Mouse (Mus musculus) lung, embryonic 16.5 days (tissue): Measurements from ENCODE around the gene Krtap6-1. TPM values are rescaled to one million over a fixed set of nuclear protein-coding genes. Genes with fewer than 3 reads are reported as not detected.

ENCODE experiments used
- polyA plus RNA-seq: library from polyadenylated mRNA; unstranded; fragments of >200 nt; fragmentation: Nextera tagmentation; extraction: Ambion mirVana; gene quantifications from 2 replicates; pipeline ENCODE4 v1.2.1, GENCODE M21; 2015

Krtap6-1 gene
- polyA plus RNA-seq, 1 experiment from 2014 or later, result not detected

Other genes starting within 250 kb of the Krtap6-1 start
- 0.94 TPM in 1 of 2 replicates, not detected in the other for gene Gm20741, start 219.5 kb upstream of the Krtap6-1 start, polyA plus RNA-seq
- gene Krtap15, start 211.5 kb upstream of the Krtap6-1 start, polyA plus RNA-seq, result not detected in 2 replicates
- not detected in 2 replicates for gene Krtap14, start 205.6 kb upstream of the Krtap6-1 start, polyA plus RNA-seq
- gene Krtap19-1, start 162.3 kb upstream of the Krtap6-1 start, polyA plus RNA-seq, result not detected in 2 replicates
- gene Krtap19-2, start 157.4 kb upstream of the Krtap6-1 start, polyA plus RNA-seq, result not detected in 2 replicates
- gene Krtap19-3, start 153.7 kb upstream of the Krtap6-1 start, polyA plus RNA-seq, result not detected in 2 replicates
- not detected in 2 replicates for gene Krtap19-4, start 146.6 kb upstream of the Krtap6-1 start, polyA plus RNA-seq
- gene Krtap19-5, start 135.2 kb upstream of the Krtap6-1 start, polyA plus RNA-seq, result not detected in 2 replicates
- gene Krtap19-9b, start 99.4 kb upstream of the Krtap6-1 start, polyA plus RNA-seq, result not detected in 2 replicates
- gene Krtap16-3, start 68.8 kb upstream of the Krtap6-1 start, polyA plus RNA-seq, result not detected in 2 replicates
- not detected in 2 replicates for gene Krtap22-2, start 20.9 kb upstream of the Krtap6-1 start, polyA plus RNA-seq
- not detected in 2 replicates for gene Gm10229, start 16.4 kb upstream of the Krtap6-1 start, polyA plus RNA-seq
- gene Gm10228, start 9.8 kb downstream of the Krtap6-1 start, polyA plus RNA-seq, result not detected in 2 replicates
- not detected in 2 replicates for gene Krtap6-5, start 16.2 kb downstream of the Krtap6-1 start, polyA plus RNA-seq
- not detected in 2 replicates for gene 1110025L11Rik, start 32.3 kb downstream of the Krtap6-1 start, polyA plus RNA-seq
- gene Krtap6-3, start 52.3 kb downstream of the Krtap6-1 start, polyA plus RNA-seq, result not detected in 2 replicates
- gene Gm6358, start 109.2 kb downstream of the Krtap6-1 start, polyA plus RNA-seq, result not detected in 2 replicates
- not detected in 2 replicates for gene Gm10061, start 119.4 kb downstream of the Krtap6-1 start, polyA plus RNA-seq
- gene Gm9789, start 126.3 kb downstream of the Krtap6-1 start, polyA plus RNA-seq, result not detected in 2 replicates
- not detected in 2 replicates for gene Gm7735, start 137.8 kb downstream of the Krtap6-1 start, polyA plus RNA-seq
- gene 1110057P08Rik, start 143.0 kb downstream of the Krtap6-1 start, polyA plus RNA-seq, result not detected in 2 replicates
- gene Krtap20-2, start 174.2 kb downstream of the Krtap6-1 start, polyA plus RNA-seq, result not detected in 2 replicates